Mouse (Mus musculus) right cerebral cortex, adult 18-20 months (tissue): Measurements from ENCODE around the gene Ly6g5c.

Experiments
- DNase-seq: peaks from one replicate; pipeline ENCODE4 v3.0.0; 2022; ENCODE audit warnings: mixed read lengths

Ly6g5c gene

DNA sequence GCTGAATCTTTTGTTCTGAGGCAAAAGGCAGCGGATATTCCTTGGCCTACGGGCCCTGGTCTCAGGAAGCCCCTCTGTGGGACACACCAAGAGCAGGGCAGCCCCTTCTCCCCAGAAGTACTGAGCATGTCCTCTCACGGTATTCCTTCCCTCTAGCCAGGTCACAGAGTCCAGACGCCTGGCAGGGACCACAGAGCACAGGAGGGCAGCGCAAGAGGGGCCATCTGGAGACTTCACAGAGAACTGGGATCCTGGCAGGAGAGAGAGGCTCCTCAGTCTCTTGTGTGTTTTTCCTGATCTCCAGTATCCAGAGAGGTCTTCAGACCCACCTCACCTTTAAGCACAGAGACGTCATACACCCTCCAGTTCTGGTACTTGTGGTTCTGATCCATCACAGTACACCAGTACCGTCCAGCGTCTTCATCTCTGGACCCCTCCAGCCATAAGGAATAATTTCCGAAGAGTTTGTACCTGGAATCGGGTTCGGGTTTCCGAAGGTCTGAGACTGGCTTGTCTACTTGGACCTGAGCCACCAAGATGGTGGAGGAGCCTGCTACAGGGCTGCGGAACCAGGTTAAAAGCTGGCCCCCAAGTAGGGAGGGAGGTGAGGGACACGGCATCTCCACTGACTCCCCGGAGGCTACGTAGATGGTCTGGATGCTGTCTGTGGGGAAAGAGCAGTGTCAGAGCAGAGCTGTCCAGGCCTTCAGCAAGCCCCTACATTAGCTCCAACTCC is 25.1 kb upstream of the Ly6g5c start:
- no peak for DNase-seq

DNA sequence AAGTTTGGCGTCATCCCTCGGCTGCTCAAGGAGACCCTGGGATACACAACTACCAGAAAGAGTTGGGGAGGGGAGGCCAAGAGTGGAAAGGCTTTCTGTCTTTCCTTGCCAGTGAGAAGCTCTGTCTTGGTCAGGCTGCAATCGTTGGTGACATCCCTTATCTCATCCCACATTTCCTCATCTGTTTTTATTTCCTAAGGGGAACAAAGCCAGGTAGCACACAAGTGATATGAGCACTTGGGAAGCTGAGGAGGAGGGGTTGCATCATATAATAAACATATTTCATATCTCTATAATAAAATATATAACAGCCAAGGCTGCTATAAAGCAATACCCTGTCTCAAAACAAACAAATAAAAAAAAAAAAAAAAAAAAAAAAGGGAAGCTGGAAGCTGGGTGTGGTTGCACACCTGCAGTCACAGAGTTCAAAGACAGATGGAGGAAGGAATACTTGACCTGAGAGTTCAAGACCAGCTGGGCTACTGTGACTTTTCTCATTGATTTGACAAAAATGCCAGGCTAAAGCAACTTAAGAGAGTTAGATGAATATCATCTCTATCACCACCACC is 24.1 kb upstream of the Ly6g5c start:
- DNase-seq: no peak

DNA sequence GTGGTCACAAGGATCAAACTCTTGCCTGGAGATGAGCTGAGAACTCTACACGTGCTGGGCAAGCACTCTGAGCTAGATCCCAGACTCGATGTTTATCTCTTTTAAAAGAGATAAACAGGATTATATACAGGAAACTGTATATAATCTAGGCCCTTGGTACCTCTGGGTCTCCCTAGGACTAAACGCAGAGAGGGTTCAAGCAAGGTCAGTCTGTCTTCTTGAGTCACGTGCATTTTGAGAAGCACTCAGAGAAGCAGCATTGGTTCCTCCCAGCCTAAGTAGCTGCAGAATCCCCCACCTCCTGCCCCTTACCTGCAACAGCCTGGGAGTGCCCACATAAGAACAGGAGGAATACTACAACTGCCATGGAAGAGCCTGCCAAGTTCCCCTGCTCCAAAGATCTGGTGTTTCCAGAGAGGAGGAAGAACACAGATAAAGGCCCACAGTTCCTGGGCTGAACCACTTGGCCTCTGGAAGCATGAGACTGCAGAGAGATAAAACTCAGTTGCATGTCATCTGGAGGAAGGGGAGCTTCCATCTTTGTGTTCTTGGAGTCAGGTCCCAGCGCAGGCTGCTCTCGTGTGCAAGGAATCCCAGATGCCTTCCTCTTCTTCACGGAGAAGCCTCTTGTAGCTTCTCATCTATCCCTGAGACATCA is 22.7 kb upstream of the Ly6g5c start, which contains the start of gene Ly6g6f:
Gene Ly6g6f, minus strand, starts transcription at position 403 of the 658 bp plus-strand sequence.
- DNase-seq: no peak

DNA sequence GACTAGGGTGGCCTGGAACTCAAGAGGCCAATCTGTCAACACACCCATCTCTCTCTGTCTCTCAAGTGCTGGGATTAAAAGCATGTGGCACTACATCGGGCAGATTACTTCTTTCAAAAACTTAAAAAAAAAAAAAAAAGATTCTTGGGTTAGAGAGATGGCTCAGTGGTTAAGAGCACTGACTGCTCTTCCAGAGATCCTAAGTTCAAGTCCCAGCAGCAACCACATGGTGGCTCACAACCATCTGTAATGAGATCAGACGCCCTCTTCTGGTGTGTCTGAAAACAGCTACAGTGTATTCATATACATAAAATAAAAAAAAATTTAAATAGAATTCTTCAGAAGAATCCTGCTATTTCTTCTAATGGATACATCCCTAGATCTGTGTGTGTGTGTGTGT is 19.9 kb upstream of the Ly6g5c start:
- DNase-seq: no peak

DNA sequence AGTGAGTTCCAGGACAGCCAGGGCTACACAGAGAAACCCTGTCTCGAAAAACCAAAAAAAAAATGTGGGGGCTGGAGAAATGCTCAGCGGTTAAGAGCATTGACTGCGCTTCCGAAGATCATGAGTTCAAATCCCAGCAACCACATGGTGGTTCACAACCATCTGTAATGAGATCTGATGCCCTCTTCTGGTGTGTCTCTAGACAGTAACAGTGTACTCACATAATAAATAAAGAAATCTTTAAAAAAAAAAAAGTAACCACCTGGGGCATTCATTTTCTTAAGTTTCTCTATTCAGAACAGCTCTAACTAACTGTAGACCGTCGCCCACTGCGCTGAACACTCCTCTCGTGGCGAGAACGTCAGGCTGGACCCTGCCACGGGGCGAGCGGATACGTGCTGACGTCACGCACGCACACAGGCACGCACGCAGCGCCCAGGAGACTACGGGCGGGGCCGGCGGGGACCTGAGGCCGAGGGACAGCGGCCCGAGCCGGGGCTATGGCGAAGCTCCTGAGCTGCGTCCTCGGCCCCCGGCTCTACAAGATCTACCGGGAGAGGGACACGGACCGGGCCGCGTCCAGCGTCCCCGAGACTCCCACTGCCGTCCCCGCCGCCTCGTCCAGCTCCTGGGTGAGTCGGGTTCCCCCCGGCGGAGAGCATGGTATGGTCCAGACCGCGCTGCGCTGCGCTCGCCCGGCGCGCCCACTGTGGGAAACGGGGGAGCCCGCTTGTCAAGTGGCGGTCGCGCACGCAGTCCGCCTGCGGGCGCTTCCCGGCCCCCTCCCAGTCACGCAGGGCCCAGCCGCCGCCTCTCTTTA is 19.0 kb upstream of the Ly6g5c start, which contains the start of gene Abhd16a:
Gene Abhd16a, plus strand, starts transcription at position 439 of the 820 bp plus-strand sequence.
- DNase-seq: peak; percentile 97

DNA sequence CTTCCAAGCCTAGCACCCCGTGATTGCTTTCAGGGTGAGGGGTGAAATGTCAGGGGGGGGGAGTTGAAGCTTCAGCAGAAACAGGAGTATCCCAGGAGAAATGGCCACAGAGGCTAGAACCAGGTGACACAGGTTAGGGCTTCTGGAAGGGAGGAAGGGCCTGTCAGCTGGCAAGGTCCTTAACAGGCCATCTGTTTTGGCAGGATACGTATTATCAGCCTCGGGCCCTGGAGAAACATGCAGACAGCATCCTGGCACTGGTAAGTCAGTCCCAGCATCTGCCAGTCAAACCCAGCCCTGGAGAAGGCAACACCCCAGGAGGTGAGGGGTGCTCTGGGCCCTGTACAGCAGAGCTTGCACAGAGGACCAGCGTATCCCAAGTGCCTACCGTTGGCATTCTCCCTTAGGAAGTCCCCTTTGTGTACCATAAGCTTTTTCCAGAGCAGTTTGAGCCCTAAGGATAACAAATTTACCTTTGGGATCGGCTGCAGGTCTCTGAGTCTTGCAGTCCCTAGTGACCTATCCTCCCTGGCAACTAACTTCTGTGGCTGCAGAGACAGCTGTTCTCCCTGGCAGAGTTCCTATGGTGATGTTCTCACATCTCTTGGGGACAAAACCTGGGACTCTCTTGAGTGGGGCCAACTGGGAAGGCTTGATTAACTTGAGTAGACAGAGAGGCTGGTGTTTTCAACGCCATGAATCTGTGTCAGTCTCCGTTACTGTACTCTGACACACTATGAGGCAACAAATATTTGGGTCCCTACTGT is 17.7 kb upstream of the Ly6g5c start:
- DNase-seq: no peak

DNA sequence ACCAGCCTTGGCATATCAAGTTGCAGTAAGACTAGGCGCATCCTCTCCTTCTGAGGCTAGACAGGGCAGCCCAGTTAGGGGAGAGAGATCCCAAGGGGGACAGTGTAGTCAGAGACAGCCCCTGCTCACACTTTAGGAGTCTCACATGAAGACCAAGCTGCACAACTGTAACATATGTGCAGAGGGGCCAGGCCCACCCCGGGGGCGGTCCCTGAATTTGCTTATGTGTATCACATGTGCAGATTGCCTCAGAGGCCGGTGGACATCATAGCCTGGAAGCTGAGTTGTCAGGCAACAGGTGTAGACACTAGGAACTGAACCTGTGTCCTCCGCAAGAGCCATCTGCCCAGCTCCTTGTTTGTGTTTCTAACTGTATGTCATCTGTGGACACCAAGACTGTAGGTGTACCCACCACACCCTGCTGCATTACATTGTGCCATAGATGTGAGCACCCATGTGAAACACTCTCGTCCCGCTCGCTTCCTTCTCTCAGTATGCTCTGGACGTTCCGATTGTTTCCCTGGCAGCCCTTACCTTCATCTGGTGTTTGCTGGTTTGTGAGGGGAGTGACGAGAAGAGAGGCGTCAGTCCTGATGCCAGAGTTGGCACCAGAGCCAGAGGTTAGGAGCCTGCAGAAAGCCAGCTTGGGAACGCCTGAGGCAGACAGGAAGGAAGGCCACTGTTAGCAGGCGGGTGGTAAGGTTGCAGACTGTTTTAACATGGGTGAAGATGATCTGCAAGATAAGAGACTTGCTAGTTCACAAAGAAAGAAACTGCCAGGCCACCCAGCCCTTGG is 15.5 kb upstream of the Ly6g5c start:
- no peak for DNase-seq

DNA sequence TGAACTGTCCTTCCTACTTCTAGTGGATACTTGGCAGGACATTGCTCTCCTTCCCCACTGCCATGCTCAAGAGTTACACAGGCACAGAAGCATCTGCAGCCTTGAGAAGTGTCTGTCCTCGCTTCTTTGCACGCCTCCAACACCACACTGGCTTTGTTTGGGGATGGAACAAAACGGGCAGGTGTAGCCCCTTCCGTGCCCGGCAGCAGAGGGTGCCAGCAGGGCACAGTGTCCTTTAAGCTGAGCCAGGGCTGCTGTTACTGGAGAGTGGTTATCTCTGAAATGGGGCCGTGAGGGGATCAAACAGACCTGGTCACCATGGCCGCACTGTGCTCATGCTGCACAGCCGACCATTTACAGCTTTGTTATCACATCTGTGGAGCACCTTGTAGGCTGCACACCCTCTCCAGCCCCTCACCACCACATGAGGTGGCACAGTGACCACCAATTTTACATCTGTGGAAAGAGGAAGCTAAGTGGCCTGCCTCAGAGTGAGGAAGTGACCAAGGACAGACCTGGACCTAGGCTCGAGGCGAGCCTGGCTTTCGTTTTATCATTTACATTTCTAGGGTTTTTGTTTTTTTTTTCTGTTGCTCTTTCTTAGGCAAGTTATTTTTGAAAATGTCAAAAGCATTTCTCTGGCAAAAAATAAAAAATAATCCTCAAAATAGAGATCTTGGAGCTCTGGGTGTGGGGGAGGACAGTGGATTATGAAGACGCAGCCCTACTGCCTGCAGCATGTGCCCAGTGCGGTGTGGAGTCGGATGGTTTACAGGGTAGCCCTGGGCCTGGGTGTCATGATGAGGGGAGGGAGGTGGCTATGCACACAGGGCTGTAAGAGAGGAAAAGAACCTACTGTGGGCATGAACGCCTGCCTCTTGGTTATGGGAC is 13.4 kb upstream of the Ly6g5c start:
- no peak for DNase-seq

DNA sequence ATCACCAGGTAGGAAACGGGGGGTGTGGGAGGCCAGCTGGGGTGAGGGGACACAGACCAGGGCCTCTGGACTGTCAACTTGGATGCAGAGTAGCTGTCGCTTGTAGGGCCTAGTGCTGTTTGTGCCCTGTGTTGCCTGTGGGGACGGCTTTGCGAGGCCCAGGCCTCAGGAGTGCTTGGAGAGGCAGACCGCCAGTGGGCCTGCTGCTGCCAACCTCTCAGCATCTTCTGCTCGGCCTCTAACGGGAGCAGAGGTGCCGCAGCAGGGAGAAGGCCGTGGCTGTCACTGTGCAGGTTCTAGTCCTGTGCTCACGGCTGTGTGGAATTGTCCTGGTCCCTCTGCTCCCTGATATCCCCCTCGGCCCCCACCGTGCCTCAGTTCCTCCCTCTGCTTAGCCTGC is 11.5 kb upstream of the Ly6g5c start:
- no peak for DNase-seq

DNA sequence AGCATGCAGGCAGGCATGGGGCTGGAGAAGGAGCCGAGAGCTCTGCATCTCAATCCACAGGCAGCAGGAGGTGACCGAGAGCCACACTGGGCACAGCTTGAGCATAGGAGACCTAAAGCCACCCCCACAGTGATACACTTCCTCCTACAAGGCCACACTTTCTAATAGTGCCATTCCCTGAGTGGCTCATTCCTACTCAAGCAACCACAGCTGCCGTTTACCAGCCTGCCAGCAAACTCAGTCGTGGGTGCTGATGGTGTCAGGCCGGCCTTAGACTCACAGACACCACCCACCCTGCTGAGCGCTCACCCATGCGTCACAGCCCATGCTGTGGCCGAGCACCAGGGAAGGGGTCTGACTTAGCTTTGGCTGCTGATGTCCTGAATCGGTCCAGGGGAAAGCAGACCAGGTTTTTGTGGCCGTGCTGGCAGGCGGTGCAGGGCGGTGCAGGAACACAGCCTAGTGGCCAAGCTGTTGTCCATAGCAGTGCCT is 10.9 kb upstream of the Ly6g5c start:
- DNase-seq: peak; percentile 79

DNA sequence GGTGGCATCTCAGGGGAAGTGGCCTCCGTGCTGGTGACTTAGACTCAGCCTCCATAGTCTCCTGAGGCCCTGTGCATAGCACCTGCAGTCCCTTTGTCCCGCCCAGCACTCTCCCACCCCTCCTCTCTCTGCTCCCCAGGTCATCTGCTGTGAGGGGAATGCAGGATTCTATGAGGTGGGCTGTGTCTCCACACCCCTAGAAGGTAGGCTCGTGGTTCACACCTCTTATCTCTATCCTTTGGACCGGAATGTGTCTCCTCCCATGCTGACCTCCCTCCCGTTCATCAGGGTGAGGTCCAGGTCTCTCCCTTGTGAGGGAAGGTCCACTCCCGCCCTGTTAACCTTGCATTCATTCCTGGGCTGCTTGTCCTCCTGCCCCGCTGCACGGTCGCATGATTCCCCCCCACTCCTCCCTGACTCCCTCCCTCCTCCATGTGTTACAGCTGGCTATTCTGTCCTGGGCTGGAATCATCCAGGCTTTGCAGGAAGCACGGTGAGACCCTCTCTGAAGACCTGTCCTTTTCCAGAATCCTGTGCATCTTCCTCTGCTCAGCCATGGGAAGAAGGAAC is 7.8 kb upstream of the Ly6g5c start:
- no peak for DNase-seq

DNA sequence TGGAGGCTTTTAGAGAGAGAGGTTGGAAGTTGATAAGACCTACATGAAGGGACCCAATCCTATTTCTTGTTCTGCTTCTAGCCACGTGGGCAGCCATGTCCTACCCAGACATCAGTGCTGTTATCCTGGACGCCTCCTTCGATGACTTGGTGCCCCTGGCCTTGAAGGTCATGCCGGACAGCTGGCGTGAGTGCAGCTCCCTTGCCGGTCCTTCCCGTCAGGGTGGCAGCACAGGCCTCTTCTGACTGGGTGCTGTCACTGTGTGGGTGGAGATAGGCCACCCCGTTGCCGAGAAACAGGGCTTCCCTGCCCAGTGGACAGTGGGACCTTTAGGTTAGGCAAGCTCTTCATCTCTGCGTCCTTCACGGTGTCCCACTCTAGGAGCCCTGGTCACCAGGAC is 6.9 kb upstream of the Ly6g5c start:
- no peak for DNase-seq

DNA sequence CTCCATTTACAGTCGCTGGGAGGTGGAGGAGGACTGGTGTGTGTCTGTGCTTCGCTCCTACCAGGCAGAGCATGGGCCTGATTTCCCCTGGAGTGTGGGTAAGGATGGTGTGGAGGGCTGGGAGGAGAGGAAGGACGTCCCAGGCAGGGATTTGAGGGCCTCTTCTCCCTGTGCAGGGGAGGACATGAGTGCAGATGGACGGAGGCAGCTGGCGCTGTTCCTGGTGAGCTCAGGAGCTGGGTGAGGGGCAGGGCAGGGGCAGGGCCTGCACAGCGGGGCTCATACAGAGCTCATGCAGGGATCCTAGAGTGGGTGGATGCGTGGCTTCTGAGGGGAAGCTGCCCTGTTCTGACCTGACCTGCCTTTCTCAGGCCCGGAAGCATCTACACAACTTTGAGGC is 5.8 kb upstream of the Ly6g5c start:
- no peak for DNase-seq

DNA sequence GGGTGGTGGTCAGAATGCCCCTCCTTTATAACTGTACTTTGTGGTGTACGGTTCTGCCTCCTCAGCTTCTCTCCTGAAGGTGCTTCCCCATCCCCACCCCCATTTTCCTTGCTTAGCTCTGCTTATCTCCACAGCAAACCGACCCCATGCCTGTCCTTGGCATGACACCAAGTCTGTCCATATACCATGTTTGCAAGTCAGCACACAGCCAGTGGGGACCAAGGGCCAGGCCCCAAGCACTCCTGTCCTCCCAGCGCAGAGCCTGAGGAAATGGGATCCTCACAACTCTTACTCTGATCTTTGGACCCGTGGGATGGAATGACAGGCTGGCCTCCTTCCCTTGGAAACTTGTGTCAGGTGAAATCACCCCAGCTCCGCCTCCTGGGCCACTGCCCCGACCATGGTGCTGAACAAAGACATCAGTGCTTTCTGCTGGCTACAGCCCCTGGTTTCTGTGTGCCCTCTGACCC is 4.8 kb upstream of the Ly6g5c start:
- no peak for DNase-seq

DNA sequence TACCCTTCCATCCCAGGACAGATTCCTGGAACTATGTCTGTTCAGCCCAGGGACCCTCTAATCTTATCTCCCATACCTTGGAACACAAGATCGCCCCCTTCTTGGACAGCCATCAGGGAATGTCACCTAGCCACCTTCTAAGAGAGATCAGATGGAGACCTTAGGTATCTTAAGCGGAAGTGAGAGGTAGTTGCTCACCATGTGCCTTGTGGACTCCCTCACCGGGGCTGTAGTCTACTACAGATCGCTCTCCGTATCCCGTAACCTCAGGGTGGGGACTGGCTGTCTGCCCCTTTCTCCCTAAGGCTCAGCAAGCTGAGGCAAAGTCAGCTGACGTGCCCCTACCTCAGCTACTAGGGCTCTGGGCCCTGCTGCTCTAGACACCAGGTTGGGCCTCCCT is 4.0 kb upstream of the Ly6g5c start:
- no peak for DNase-seq

DNA sequence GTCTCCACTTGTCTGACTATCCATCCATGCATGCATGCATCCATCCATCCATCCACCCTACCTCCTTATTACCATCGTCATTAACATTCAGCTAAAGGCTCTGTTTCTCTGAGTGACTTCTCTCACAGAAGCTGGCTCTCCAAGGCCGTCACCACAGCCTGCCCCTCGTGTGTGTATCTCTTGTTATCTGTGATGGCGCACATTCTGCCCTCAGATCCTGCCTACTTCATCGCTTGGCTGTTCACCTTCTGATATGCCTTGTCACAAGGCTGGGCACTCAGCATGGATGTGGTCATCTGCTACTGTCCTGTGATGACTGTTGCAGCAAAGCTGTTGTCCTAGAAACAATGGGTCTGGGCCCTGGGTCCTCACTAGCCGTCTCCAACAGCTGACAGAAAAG is 3.3 kb upstream of the Ly6g5c start:
- DNase-seq: no peak

DNA sequence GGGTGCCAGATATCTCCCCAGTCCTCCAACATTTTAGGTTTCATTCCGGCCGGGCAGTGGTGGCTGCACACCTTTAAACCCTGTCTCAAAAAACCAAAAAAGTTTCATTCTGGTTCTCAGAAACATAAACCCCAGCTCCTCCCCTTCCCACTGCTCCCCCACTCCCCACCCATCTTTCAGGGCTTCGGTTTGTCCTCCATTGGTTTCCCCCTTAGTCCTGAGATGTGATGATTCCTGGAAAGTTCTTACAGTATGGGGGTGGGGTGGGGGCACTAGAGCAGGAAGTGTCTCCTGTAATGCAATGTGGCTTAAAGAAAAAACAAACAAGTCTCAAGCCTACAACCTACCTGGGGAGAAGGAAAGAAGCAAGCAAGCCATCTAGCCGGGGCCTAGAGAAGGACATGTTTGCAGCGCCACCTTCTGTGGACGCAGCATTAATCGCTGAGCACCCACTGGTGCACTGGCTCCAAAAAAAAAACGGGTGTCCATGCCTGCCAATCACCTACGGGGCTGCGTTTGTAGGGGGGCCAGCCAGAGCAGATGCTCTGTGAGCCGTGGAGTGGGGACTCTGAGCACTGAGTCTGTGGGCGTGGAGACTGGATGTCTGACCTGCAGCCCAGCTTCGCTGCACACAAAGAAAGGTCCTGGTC is 2.2 kb upstream of the Ly6g5c start:
- no peak for DNase-seq

DNA sequence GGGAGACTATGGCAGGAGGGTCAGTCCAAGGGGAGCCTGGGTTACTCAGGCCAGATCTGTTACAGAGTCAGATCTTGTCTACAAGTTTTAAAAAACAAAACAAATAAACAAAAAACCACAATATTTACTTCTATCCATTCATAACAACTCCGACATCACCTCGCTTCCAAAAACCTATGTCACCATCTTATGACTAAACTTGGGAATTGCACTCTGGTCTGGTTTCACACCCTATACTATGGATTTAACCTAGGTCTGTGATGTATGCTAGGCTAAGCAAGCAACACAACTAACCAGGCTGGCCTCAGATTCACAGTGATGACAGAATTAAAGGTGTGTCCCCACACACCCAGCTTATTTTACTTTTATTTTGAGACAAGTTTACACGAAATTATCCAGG is 1.6 kb upstream of the Ly6g5c start:
- no peak for DNase-seq

DNA sequence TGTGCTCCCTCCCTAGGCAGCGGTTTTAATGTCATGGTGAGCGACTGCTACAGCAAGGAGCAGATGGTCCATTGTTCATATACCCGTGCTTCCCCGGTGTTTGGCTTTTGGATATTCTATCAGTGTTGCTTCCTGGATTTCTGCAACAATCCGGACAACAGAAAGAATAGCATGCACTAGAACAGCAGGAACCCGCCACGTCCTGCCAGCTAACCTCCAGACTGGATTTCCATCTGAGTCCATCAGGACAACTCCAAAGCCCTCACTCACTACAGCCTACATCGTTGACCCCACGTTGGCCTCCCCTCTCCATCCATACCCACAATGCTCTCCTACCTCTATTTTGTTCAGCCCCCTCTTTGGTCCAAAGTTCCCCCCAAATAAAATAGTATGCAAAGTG is 3.7 kb downstream of the Ly6g5c start:
- DNase-seq: no peak
